Mouse (Mus musculus) adrenal gland (tissue): ENCODE data around the gene Fgf22.

Experiments
- intact Hi-C: fragments of 180-260 bp; cut with DNase I; formaldehyde crosslinking; loops from one replicate; pipeline ENCODE4 v1.15.1; 2025

Fgf22 gene

DNA sequence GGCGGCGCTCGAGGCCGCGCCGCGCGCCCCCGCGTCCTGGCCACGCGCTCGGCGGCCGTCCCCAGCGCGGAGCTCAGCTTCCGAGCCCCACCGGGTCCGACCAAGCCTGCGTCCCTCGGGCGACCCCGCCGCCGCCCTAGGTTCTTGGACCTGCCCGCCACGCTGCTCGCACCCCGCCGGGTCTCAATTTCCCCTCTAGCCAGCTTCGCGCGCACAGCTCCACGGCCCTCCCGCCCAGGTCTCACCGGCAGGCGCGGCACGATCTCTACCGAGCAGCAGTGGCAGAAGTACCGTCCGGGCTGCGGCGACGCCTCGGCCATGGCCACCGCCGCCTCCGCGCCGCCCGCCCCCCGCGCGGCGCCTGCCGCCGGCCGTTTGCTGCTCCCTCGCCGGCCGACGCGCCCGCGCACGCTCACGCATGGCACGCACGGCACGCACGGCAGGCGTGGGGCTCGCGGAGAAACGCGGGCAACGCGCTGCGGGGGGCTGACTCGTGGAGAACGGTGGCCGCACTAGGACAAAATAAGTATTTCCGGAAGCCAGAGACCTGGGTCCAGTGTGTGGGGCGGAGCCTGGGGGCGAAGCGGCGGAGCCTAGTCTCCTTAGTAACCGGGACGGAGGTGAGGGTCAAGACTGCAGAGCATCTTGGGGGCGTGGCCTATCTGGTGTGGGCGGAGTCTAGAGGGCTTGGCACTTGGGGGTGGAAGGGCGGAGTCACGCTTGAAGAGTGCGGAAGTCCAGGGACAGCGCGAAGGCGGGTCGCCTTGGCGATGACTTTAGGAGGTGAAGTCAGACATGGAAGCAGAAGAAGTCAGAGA lies 11.8 kb downstream of the Fgf22 start, which contains the start of gene Rnf126:
Rnf126 (minus strand) TSS at position 445 of the 818 bp plus-strand sequence.
- intact Hi-C loops: no loop called here

DNA sequence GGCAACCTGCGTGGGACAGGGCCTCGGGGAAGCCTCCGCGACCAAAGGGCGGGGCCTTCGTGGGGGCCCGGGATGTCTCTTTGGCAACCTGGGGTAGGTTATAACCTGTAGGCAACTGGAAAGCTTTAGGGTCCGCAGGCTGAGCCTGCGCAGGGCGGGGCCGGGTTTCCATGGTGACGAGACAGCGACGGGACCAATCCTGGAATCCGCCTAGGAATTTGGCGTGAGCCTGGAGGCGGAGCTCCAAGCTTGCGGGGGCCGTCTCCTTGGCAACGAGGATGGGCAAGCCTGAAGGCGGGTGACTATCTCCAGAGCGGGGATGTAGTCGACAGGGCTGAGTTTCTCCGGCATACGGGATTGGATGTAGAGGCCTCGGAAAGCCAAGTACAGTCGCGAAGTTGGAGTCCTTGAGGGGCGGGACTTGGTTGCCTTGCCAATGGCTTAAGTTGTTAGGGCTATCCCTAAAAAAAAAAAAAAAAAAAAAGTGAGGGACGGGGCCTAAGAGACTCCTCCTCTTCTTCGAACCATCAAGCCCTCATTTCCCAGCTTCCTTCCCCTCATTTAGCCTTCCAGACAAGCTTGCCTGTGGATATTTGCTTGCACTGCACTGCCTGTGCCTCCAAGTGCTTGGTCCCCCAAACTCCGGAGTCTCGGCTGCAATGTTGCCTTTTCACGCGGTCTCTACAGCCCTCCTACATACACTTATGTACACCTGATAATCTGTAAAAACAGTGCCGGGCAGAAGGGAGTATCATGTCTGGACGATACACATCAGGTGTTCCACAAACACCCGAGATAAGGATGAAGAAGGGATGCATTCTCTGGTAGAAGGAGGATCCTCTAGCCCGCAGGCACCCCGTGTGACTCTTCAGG lies 12.7 kb downstream of the Fgf22 start:
- intact Hi-C loops: no loop called here

DNA sequence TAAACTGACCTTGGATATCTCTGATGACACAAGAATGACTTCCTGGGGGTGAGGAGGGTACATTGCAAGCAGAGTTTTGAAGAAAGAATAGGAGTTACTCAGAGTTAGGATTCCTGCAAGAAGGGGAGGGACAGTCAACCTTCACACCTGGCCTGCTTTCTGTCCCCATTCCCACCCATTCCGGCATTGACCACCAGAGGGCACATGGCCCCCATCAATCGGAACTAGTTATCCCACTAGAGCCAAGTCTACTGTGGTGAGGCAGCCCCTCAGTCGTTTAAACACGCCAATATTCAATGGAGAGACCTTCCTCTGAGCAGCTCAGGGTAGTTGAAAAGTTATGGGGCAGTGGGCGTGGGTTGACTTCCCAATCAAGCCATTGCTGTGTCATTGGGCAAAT lies 13.5 kb downstream of the Fgf22 start:
- intact Hi-C loops: no loop called here

GRCm38 (mm10) chr10:79769329-79769728 lies 14.5 kb downstream of the Fgf22 start:
- intact Hi-C loops: no loop called here

- intact Hi-C loops: loop anchor here (5.0 kb wide), 1 partner anchor 40 kb away; no protein-coding TSS in a partner anchor
Observed at GRCm38 (mm10) chr10:79772320-79772719, 17.4 kb downstream of the Fgf22 start.

DNA sequence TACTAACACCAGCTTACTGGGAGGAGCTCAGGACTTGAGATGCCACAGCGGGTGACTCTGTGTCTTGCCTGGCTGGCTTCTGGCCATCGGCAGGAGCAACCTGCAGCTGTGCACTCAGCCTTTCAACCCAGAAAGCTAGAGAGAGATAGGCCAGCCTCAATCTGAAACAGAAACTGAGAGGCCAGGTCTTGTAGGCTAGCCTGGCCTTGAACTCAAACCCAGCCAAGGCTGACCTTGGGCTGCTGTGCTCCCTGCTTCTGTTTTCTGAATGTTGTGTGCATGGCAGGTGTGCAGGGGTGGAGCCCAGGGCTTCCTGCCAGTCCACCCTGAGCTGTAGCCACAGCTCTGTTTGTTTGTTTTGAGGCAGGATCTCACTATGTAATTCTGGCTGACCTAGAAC lies 18.3 kb downstream of the Fgf22 start:
- intact Hi-C loops: loop anchor here (5.0 kb wide), 1 partner anchor 39 kb away; no protein-coding TSS in a partner anchor

DNA sequence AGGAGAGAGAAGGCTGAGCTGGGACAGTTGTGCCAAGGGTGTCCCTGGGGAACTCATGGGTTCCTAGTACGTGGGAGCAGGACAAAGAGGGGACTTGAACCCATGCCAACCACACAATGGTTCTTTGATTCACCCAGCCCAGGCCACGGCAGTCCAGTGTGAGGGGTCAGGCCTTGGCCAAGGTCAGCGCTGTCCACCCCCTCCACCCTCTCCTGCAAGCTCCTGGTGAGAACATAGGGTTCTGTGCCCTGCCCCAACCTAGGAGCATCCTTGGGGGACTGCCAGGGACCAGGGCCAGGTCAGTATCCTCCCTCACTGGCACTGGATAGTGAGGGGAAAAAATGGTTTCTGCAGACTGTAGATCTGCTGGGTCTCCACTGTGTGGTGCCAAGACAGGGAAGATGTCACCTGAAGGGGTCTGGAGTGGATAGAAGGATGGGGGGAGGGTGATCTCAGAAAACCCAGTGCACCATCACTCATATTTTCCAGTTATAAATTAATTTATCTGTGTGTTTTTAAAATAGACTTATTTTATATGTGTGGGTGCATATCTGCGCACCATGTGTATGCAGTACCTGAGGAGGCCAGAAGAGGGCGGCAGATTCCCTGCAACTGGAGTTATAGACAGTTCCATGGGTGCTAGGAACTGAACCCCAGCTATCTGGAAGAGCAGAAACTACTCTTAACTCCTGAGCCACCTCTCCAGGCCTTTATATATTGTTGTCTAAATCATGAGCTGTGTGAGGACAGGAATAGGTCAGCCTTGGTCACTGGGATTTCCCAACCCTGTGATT lies 19.8 kb downstream of the Fgf22 start:
- intact Hi-C loops: loop anchor here (5.0 kb wide), 1 partner anchor 38 kb away; no protein-coding TSS in a partner anchor

DNA sequence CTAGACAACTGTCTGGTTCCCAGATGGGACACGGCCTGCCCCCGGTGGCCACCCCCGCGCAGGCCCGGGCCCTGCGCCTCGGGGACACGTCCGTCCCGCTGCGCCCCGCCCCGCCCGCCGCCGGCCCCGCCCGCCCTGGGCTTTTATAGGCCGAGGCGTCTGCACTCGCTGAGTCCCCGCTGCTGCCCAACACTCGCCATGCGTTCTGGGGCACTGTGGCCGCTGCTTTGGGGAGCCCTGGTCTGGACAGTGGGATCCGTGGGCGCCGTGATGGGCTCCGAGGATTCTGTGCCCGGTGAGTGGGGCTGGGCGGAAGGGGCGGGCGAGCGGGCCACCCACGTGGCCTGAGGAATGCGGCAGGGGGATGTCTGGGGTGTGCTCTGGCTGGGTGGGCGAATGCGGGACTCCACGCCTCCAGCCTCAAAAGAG lies 22.2 kb downstream of the Fgf22 start, which contains the start of gene Fstl3:
Fstl3 (plus strand) TSS at position 170 of the 429 bp plus-strand sequence.
- intact Hi-C loops: no loop called here

DNA sequence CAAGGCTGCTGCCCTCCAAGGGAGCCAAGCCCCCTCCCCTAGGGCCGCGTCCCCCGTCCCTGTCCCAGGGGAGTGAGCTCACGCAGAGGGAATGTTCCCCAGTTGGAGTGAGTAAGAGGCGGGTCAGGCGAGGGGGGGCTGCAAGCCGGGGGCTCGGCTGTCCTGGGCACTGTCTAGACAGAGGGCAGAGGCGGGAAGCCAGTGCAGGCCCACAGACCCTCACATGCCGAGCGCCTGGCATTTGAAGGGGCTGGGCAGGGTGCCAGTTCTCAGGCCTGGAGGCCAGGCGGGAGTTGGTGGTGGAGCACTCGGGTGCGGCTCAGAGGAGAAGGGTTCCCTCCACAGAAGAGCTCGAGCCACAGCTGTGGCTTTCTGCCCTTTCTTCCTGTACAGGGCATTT lies 23.1 kb downstream of the Fgf22 start:
- intact Hi-C loops: no loop called here

- intact Hi-C loops: no loop called here
Observed at GRCm38 (mm10) chr10:79779193-79779592, 24.3 kb downstream of the Fgf22 start.

DNA sequence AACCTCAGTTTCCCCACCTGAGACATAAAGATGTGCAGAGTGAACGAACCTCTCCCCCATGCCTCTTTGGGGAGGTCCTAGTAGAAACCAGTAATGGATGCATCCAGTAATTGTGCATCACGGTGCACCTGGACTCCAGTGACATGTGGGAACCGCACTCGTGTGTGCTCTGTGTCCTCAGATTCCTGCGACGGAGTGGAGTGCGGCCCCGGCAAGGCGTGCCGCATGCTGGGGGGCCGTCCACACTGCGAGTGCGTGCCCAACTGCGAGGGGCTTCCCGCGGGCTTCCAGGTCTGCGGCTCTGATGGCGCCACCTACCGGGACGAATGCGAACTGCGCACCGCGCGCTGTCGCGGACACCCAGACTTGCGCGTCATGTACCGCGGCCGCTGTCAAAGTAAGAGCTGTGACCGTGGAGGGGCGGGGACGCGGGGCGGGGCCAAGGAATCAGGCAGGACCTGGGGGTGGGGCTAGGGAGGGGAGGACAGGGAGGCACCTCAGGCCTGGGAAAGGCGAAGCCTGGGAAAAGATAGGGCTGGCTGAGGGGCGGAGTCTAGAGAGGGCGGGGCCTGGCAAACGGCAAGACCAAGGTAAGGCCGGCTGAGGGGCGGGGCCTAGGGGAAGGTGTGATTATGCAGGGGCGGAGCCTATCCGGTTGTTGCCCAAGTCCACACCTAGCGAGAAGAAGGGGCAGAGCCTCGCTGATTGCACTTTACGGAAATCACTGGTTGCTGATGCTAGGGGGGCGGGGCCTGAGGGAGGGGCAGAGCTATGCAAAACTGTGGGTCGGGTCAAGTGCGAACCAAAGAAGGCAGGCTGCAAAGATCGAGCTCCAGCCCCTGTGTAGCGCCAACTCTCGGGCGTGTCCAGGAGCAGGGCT lies 25.1 kb downstream of the Fgf22 start:
- intact Hi-C loops: loop anchor here (5.0 kb wide), 2 partner anchors 42 to 73 kb away; partner anchors contain the start of gene Misp

GRCm38 (mm10) chr10:79780664-79781015 lies 25.8 kb downstream of the Fgf22 start:
- intact Hi-C loops: loop anchor here (5.0 kb wide), 2 partner anchors 42 to 73 kb away; partner anchors contain the start of gene Misp

DNA sequence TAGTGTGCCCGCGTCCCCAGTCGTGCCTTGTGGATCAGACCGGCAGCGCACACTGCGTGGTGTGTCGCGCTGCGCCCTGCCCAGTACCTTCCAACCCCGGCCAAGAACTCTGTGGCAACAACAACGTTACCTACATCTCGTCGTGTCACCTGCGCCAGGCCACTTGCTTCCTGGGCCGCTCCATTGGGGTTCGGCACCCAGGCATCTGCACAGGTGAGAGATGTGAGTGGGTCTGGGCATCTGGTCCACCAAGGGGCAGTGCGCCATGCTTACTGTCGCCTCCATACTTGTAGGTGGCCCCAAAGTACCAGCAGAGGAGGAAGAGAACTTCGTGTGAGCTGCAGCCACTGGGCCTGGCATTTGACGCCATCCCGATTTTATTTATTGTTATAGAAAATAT lies 26.3 kb downstream of the Fgf22 start:
- intact Hi-C loops: loop anchor here (5.0 kb wide), 2 partner anchors 41 to 74 kb away; partner anchors contain the start of gene Misp

- intact Hi-C loops: loop anchor here (5.0 kb wide), 2 partner anchors 40 to 75 kb away; partner anchors contain the start of gene Misp
Observed at GRCm38 (mm10) chr10:79781956-79782355, 27.1 kb downstream of the Fgf22 start.

GRCm38 (mm10) chr10:79783050-79783449 lies 28.2 kb downstream of the Fgf22 start:
- intact Hi-C loops: loop anchor here (5.0 kb wide), 2 partner anchors 39 to 76 kb away; partner anchors contain the start of gene Misp

GRCm38 (mm10) chr10:79783920-79784800 lies 29.3 kb downstream of the Fgf22 start:
- intact Hi-C loops: loop anchor here (5.0 kb wide), 2 partner anchors 38 to 77 kb away; partner anchors contain the start of gene Misp

- intact Hi-C loops: loop anchor here (5.0 kb wide), 1 partner anchor 91 kb away; no protein-coding TSS in a partner anchor
Observed at GRCm38 (mm10) chr10:79788386-79789158, 33.7 kb downstream of the Fgf22 start.

- intact Hi-C loops: loop anchor here (5.0 kb wide), 1 partner anchor 92 kb away; no protein-coding TSS in a partner anchor
Observed at GRCm38 (mm10) chr10:79789581-79789980, 34.7 kb downstream of the Fgf22 start.
